Mouse (Mus musculus) heart, adult 18-20 months (tissue): ENCODE measurements around the gene Gemin8. TPM values are rescaled to one million over a fixed set of nuclear protein-coding genes. Genes with fewer than 3 reads are reported as not detected.

Source experiments
- DNase-seq, 2 experiments: peaks; one replicate each; pipeline ENCODE4 v3.0.0; 2021 to 2022; ENCODE audit warnings: mixed read lengths in 1 of 2
- total RNA-seq, 2 experiments: library from RNA; stranded (reverse); gene quantifications; 2 replicates each; pipeline ENCODE4 v1.2.3; 2021

Gemin8 gene
- total RNA-seq, 2 experiments from 2014 or later: 1.7 to 2.7 TPM

GRCm38 (mm10) chrX:166229750-166230149, 59.5 kb downstream of the Gemin8 start:
- no peak for DNase-seq

- DNase-seq: no peak
Measured at GRCm38 (mm10) chrX:166230515-166231267, 60.4 kb downstream of the Gemin8 start.

GRCm38 (mm10) chrX:166236131-166236530, 65.9 kb downstream of the Gemin8 start:
- DNase-seq: peak; percentile 12 to 24

GRCm38 (mm10) chrX:166238831-166239460, 68.7 kb downstream of the Gemin8 start, which contains the start of gene Gpm6b:
Gpm6b (plus strand) TSS chrX:166238911.
- peak; percentile 23 to 29 for DNase-seq

- peak in 1 of 2 experiments; percentile 8 for DNase-seq
Measured at GRCm38 (mm10) chrX:166239520-166239919, 69.3 kb downstream of the Gemin8 start.

Other genes with a start within 250 kb of the Gemin8 start
- 10 to 100 TPM; 11.4 to 11.9 TPM for gene Gpm6b, start 68.5 kb downstream of the Gemin8 start, total RNA-seq